Mouse (Mus musculus) lung, postnatal 0 days (tissue): ENCODE data around the gene Olfr389.

Source experiments
- CTCF ChIP-seq: IDR thresholded peaks from 2 replicates; pipeline ENCODE4 v1.5.1; 2016; ENCODE audit warnings: antibody characterized with exemption, mild to moderate bottlenecking
- EP300 ChIP-seq: IDR thresholded peaks from 2 replicates; pipeline ENCODE4 v1.6.1; 2016; ENCODE audit warnings: antibody characterized with exemption, mild to moderate bottlenecking, control low read depth

DNA sequence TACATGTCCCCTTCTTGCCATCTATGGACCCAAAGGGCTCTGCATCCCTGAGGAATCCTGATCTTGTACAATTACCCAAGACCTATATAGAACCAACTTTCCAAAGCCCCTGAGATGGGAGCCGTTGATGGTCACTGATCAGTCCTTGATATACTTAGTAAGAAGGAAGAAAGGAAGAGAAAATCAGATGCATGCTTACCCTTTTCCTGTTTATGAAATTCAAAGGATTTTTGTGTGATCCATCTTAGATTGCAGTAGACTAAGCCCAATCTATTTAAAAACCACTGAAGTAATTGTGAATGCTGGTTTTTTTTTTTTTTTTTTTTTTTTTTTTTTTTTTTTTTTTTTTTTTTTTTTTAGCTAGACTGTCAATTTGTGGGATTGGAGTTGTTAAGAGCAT, at the start of gene Olfr389:
- TF ChIP-seq CTCF: no peak
- no peak for TF ChIP-seq EP300
